Comparison of ENCODE assay signal across 16 mouse cellular contexts in the genomic region with DNA sequence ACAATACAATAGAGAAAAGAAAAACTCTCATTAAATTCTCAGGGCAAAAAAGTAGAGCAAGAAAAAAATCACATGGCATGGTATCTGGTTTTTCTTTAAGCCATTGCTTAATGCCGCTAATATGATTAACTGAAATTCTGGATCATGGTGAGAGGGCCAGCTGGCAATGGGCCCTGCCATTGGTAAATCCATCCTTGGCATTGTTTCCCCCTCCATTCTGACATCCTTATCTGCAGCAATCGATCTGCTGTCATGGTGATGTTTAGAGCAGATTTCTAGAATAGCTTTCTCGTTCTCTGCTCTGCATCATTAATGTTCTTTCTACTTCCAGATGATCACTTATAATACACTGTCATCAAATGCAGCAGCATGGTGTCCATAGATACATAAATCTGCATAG.
DNase-seq lines count a peak whose midpoint lies in the region; ATAC-seq and TF ChIP-seq lines count a peak whose summit lies in the region.
"Had no signal": no experiment of that assay in that cellular context is flagged by ENCODE, and none has a peak within 500 bp of the region (broad histone marks: within the 10 kb centered on the region; RNA-seq: fewer than 3 reads in every experiment).

No protein-coding gene starts in this region.

- H3K4me3 ChIP-seq in midbrain, postnatal 0 days (ENCODE audit: low read depth, low read length) = no peak overlapping the region
- no peak overlapping the region for H3K4me3 ChIP-seq in kidney, embryonic 15.5 days (replicated peaks)
- H3K4me3 ChIP-seq: heart, adult 2 months; hindbrain, embryonic 15.5 days; liver, embryonic 13.5 days; neural tube, embryonic 12.5 days; stomach, embryonic 15.5 days had no signal

- no peak overlapping the region for H3K9ac ChIP-seq in midbrain, postnatal 0 days (replicated peaks; ENCODE audit: low read length, poor library complexity, severe bottlenecking)
- no peak overlapping the region for H3K9ac ChIP-seq in kidney, embryonic 15.5 days
- H3K9ac ChIP-seq: hindbrain, embryonic 15.5 days; liver, embryonic 13.5 days; neural tube, embryonic 12.5 days; stomach, embryonic 15.5 days had no signal

- H3K36me3 ChIP-seq in midbrain, postnatal 0 days (ENCODE audit: insufficient read depth, low read length) = no peaks in the 10 kb centered on the region
- no peaks in the 10 kb centered on the region for H3K36me3 ChIP-seq in kidney, embryonic 15.5 days
- H3K36me3 ChIP-seq: hindbrain, embryonic 15.5 days; liver, embryonic 13.5 days; neural tube, embryonic 12.5 days; stomach, embryonic 15.5 days had no signal

- peak; percentile 39 for DNase-seq in layer of hippocampus, adult 11-12 months (ENCODE audit: low spot score)
- DNase-seq in layer of hippocampus, postnatal 25 days (ENCODE audit: extremely low spot score in 1 of 2, low spot score in 1 of 2) = no peak
- DNase-seq in adrenal gland, postnatal 10 days = peak; percentile 53
- peak; percentile 55 for DNase-seq in brain, embryonic 14.5 days (ENCODE audit: low read depth)
- peak; percentile 32 for DNase-seq in midbrain, postnatal 0 days (ENCODE audit: low spot score)
- DNase-seq in frontal cortex, adult 2 months (ENCODE audit: extremely low spot score in 1 of 2, low spot score in 1 of 2) = no peak
- DNase-seq: cerebellum, adult 2 months; heart, adult 2 months; kidney, adult 2 months; liver, embryonic 13.5 days; lung, postnatal 10 days had no signal

- H3K4me1 ChIP-seq in midbrain, postnatal 0 days (ENCODE audit: insufficient read depth, low read length) = no peaks in the 10 kb centered on the region
- H3K4me1 ChIP-seq in kidney, embryonic 15.5 days = no peaks in the 10 kb centered on the region
- H3K4me1 ChIP-seq: liver, embryonic 13.5 days; neural tube, embryonic 12.5 days; stomach, embryonic 15.5 days had no signal

- WGBS in midbrain, postnatal 0 days = 32% methylated on average over 3 of the region's 3 CpGs
- 90% methylated on average over 3 of the region's 3 CpGs for WGBS in kidney, embryonic 15.5 days

- no peak overlapping the region for H3K4me2 ChIP-seq in midbrain, postnatal 0 days (ENCODE audit: low read depth, low read length, poor library complexity, severe bottlenecking)
- H3K4me2 ChIP-seq in kidney, embryonic 15.5 days = no peak overlapping the region
- H3K4me2 ChIP-seq: hindbrain, embryonic 15.5 days; liver, embryonic 13.5 days; neural tube, embryonic 12.5 days; stomach, embryonic 15.5 days had no signal

- no peak for TF ChIP-seq POLR2A in brain, embryonic 14.5 days (IDR thresholded peaks at IDR 0.05; ENCODE audit: borderline replicate concordance, extremely low read depth, insufficient read depth, insufficient read length, poor library complexity, severe bottlenecking)

- no peak for TF ChIP-seq CTCF in brain, embryonic 14.5 days (IDR thresholded peaks at IDR 0.05; ENCODE audit: borderline replicate concordance, extremely low read depth, insufficient read depth, insufficient read length)
- no peak for TF ChIP-seq CTCF in midbrain, postnatal 0 days (IDR thresholded peaks at IDR 0.05)

- ATAC-seq in midbrain, postnatal 0 days (ENCODE audit: low FRiP score) = no peak
- no peak for ATAC-seq in kidney, embryonic 15.5 days (replicated peaks; ENCODE audit: low FRiP score)
- ATAC-seq: forebrain, embryonic 16.5 days had no signal

- H3K9me3 ChIP-seq in midbrain, postnatal 0 days (ENCODE audit: low read length) = no peaks in the 10 kb centered on the region
- no peaks in the 10 kb centered on the region for H3K9me3 ChIP-seq in kidney, embryonic 15.5 days (replicated peaks)
- H3K9me3 ChIP-seq: hindbrain, embryonic 15.5 days; liver, embryonic 13.5 days; neural tube, embryonic 12.5 days; stomach, embryonic 15.5 days had no signal

- H3K27me3 ChIP-seq in midbrain, postnatal 0 days (ENCODE audit: insufficient read depth, low read length) = no peaks in the 10 kb centered on the region
- no peaks in the 10 kb centered on the region for H3K27me3 ChIP-seq in kidney, embryonic 15.5 days
- H3K27me3 ChIP-seq: hindbrain, embryonic 15.5 days; liver, embryonic 13.5 days; neural tube, embryonic 12.5 days; stomach, embryonic 15.5 days had no signal

- H3K27ac ChIP-seq in midbrain, postnatal 0 days (ENCODE audit: low read depth, low read length) = no peak overlapping the region
- no peak overlapping the region for H3K27ac ChIP-seq in kidney, embryonic 15.5 days
- H3K27ac ChIP-seq: heart, adult 2 months; hindbrain, embryonic 15.5 days; liver, embryonic 13.5 days; neural tube, embryonic 12.5 days; stomach, embryonic 15.5 days had no signal

Comparison
In these comparisons a context has a peak if more than half of its experiments do, and no peak if none do; other contexts are left out.
1. DNase-seq: peak in layer of hippocampus, adult 11-12 months (single experiment), adrenal gland, postnatal 10 days (single experiment), brain, embryonic 14.5 days (single experiment) and midbrain, postnatal 0 days (single experiment); none in layer of hippocampus, postnatal 25 days (0 of 2) and frontal cortex, adult 2 months (0 of 2).